Mouse (Mus musculus): ENCODE data around the gene Otub1. TPM values are rescaled to one million over a fixed set of nuclear protein-coding genes. Genes with fewer than 3 reads are reported as not detected.

Otub1 gene
- polyA plus RNA-seq, 1 experiment from 2014 or later, result 248 TPM

- H3K36me3 ChIP-seq, result peaks cover 68% of the 10 kb centered on the region
- H3K4me2 ChIP-seq (replicated peaks), result no peak overlapping the region
- ATAC-seq (ENCODE audit: low FRiP score, low read depth), result no peak
- peaks cover 16% of the 10 kb centered on the region; the same call in 1 of the 2 replicates for H3K27me3 ChIP-seq
- 73% methylated on average over 1 of the region's 1 CpGs for WGBS
- H3K9me3 ChIP-seq, result no peaks in the 10 kb centered on the region
- H3K4me3 ChIP-seq, result no peak overlapping the region
- no peak overlapping the region for H3K9ac ChIP-seq (replicated peaks)
- no peak overlapping the region for H3K27ac ChIP-seq (replicated peaks)
- H3K4me1 ChIP-seq, result peaks cover 46% of the 10 kb centered on the region
Measured at GRCm38 (mm10) chr19:7200427-7200826, 5.7 kb downstream of the Otub1 start.

GRCm38 (mm10) chr19:7199089-7199488 is 7.0 kb downstream of the Otub1 start:
- Histone ChIP-seq H3K4me1 (peaks cover 34% of the 10 kb centered on the region), H3K27me3 (peaks cover 23% of the 10 kb centered on the region), H3K9ac (replicated peaks) (no peak overlapping the region), H3K9me3 (no peaks in the 10 kb centered on the region), H3K27ac (replicated peaks) (no peak overlapping the region), H3K4me2 (replicated peaks) (no peak overlapping the region), H3K36me3 (peaks cover 65% of the 10 kb centered on the region), H3K4me3 (no peak overlapping the region)
- WGBS, result 95% methylated on average over 13 of the region's 13 CpGs
- ATAC-seq (ENCODE audit: low FRiP score, low read depth), result no peak

- H3K36me3 ChIP-seq, result peaks cover 48% of the 10 kb centered on the region
- no peak overlapping the region for H3K4me2 ChIP-seq (replicated peaks)
- peaks cover 39% of the 10 kb centered on the region for H3K27me3 ChIP-seq
- ATAC-seq (ENCODE audit: low FRiP score, low read depth), result peak; percentile 36
- H3K9me3 ChIP-seq, result no peaks in the 10 kb centered on the region
- no peak overlapping the region for H3K4me3 ChIP-seq
- H3K9ac ChIP-seq (replicated peaks), result no peak overlapping the region
- H3K4me1 ChIP-seq, result peaks cover 32% of the 10 kb centered on the region
- WGBS, result 89% methylated on average over 9 of the region's 9 CpGs
- no peak overlapping the region for H3K27ac ChIP-seq (replicated peaks)
Measured at GRCm38 (mm10) chr19:7197445-7197844, 8.7 kb downstream of the Otub1 start.

GRCm38 (mm10) chr19:7196741-7197270 is 9.3 kb downstream of the Otub1 start:
- H3K36me3 ChIP-seq, result peaks cover 45% of the 10 kb centered on the region
- H3K27ac ChIP-seq (replicated peaks), result no peak overlapping the region
- peaks cover 43% of the 10 kb centered on the region for H3K27me3 ChIP-seq
- no peak overlapping the region for H3K4me3 ChIP-seq
- 10% methylated on average over 17 of the region's 17 CpGs for whole genome bisulfite sequencing
- H3K9me3 ChIP-seq, result no peaks in the 10 kb centered on the region
- peaks cover 38% of the 10 kb centered on the region for H3K4me1 ChIP-seq
- no peak overlapping the region for H3K4me2 ChIP-seq (replicated peaks)
- peak; percentile 57 for ATAC-seq (ENCODE audit: low FRiP score, low read depth)
- H3K9ac ChIP-seq (replicated peaks), result no peak overlapping the region

- peaks cover 38% of the 10 kb centered on the region for H3K36me3 ChIP-seq
- H3K4me1 ChIP-seq, result peaks cover 45% of the 10 kb centered on the region
- no peak overlapping the region for H3K9ac ChIP-seq (replicated peaks)
- peaks cover 50% of the 10 kb centered on the region for H3K27me3 ChIP-seq
- 15% methylated on average over 33 of the region's 33 CpGs for WGBS
- no peaks in the 10 kb centered on the region for H3K9me3 ChIP-seq
- peak; percentile 47; the same call in 1 of the 2 replicates for ATAC-seq (ENCODE audit: low FRiP score, low read depth)
- no peak overlapping the region for H3K4me2 ChIP-seq (replicated peaks)
- H3K27ac ChIP-seq (replicated peaks), result no peak overlapping the region
- no peak overlapping the region for H3K4me3 ChIP-seq
Measured at GRCm38 (mm10) chr19:7195900-7196728, 10.0 kb downstream of the Otub1 start.

- Histone ChIP-seq H3K36me3 (peaks cover 3% of the 10 kb centered on the region), H3K9me3 (no peaks in the 10 kb centered on the region), H3K4me2 (replicated peaks) (no peak overlapping the region), H3K4me3 (no peak overlapping the region), H3K4me1 (peaks cover 53% of the 10 kb centered on the region), H3K27me3 (peaks cover 67% of the 10 kb centered on the region), H3K27ac (replicated peaks) (no peak overlapping the region), H3K9ac (replicated peaks) (no peak overlapping the region)
- ATAC-seq (ENCODE audit: low FRiP score, low read depth), result no peak
- 54% methylated on average over 2 of the region's 2 CpGs for WGBS
Measured at GRCm38 (mm10) chr19:7192561-7192967, 13.6 kb downstream of the Otub1 start.

- peaks cover 73% of the 10 kb centered on the region for H3K27me3 ChIP-seq
- no peak overlapping the region for H3K4me3 ChIP-seq
- 44% methylated on average over 6 of the region's 6 CpGs for WGBS
- H3K4me1 ChIP-seq, result peaks cover 45% of the 10 kb centered on the region
- ATAC-seq (ENCODE audit: low FRiP score, low read depth), result no peak
- H3K27ac ChIP-seq (replicated peaks), result no peak overlapping the region
- no peak overlapping the region for H3K4me2 ChIP-seq (replicated peaks)
- no peaks in the 10 kb centered on the region for H3K36me3 ChIP-seq
- H3K9ac ChIP-seq (replicated peaks), result no peak overlapping the region
- no peaks in the 10 kb centered on the region for H3K9me3 ChIP-seq
Measured at GRCm38 (mm10) chr19:7191639-7192038, 14.5 kb downstream of the Otub1 start.

GRCm38 (mm10) chr19:7190986-7191385 is 15.1 kb downstream of the Otub1 start:
- 55% methylated on average over 5 of the region's 5 CpGs for WGBS
- no peak overlapping the region for H3K27ac ChIP-seq (replicated peaks)
- H3K9ac ChIP-seq (replicated peaks), result no peak overlapping the region
- no peaks in the 10 kb centered on the region for H3K36me3 ChIP-seq
- no peak overlapping the region for H3K4me3 ChIP-seq
- peaks cover 75% of the 10 kb centered on the region for H3K27me3 ChIP-seq
- ATAC-seq (ENCODE audit: low FRiP score, low read depth), result no peak
- H3K9me3 ChIP-seq, result no peaks in the 10 kb centered on the region
- peaks cover 45% of the 10 kb centered on the region for H3K4me1 ChIP-seq
- no peak overlapping the region for H3K4me2 ChIP-seq (replicated peaks)

- no peak overlapping the region for H3K4me2 ChIP-seq (replicated peaks)
- peaks cover 51% of the 10 kb centered on the region for H3K4me1 ChIP-seq
- H3K27me3 ChIP-seq, result peaks cover 85% of the 10 kb centered on the region
- WGBS, result 82% methylated on average over 4 of the region's 4 CpGs
- H3K9ac ChIP-seq (replicated peaks), result no peak overlapping the region; the same call in 1 of the 2 replicates
- H3K27ac ChIP-seq (replicated peaks), result 0 out of 2 replicates have a peak overlapping the region, but pooled peaks have one; percentile 11
- H3K9me3 ChIP-seq, result no peaks in the 10 kb centered on the region
- ATAC-seq (ENCODE audit: low FRiP score, low read depth), result no peak
- H3K36me3 ChIP-seq, result no peaks in the 10 kb centered on the region
- H3K4me3 ChIP-seq, result no peak overlapping the region
Measured at GRCm38 (mm10) chr19:7189026-7189425, 17.1 kb downstream of the Otub1 start.

- H3K4me2 ChIP-seq (replicated peaks), result no peak overlapping the region
- H3K9me3 ChIP-seq, result no peaks in the 10 kb centered on the region
- 60% methylated on average over 5 of the region's 5 CpGs for WGBS
- H3K9ac ChIP-seq (replicated peaks), result no peak overlapping the region
- H3K36me3 ChIP-seq, result no peaks in the 10 kb centered on the region
- no peak overlapping the region; the same call in 1 of the 2 replicates for H3K27ac ChIP-seq (replicated peaks)
- no peak overlapping the region for H3K4me3 ChIP-seq
- no peak for ATAC-seq (ENCODE audit: low FRiP score, low read depth)
- peaks cover 87% of the 10 kb centered on the region for H3K27me3 ChIP-seq
- peaks cover 60% of the 10 kb centered on the region for H3K4me1 ChIP-seq
Measured at GRCm38 (mm10) chr19:7187157-7187556, 19.0 kb downstream of the Otub1 start.

GRCm38 (mm10) chr19:7185715-7186291 is 20.3 kb downstream of the Otub1 start:
- no peak overlapping the region for H3K27ac ChIP-seq (replicated peaks)
- 0 out of 2 replicates have a peak overlapping the region, but pooled peaks have one; percentile 39 for H3K9ac ChIP-seq (replicated peaks)
- no peaks in the 10 kb centered on the region for H3K36me3 ChIP-seq
- peak overlapping the region; percentile 31 for H3K4me2 ChIP-seq (replicated peaks)
- no peaks in the 10 kb centered on the region for H3K9me3 ChIP-seq
- H3K4me3 ChIP-seq, result no peak overlapping the region
- peaks cover 86% of the 10 kb centered on the region for H3K27me3 ChIP-seq
- 3% methylated on average over 18 of the region's 18 CpGs for WGBS
- no peak for ATAC-seq (ENCODE audit: low FRiP score, low read depth)
- peaks cover 58% of the 10 kb centered on the region for H3K4me1 ChIP-seq

GRCm38 (mm10) chr19:7185059-7185458 is 21.1 kb downstream of the Otub1 start:
- H3K9ac ChIP-seq (replicated peaks), result no peak overlapping the region
- WGBS, result 30% methylated on average over 4 of the region's 4 CpGs
- ATAC-seq (ENCODE audit: low FRiP score, low read depth), result no peak
- H3K4me3 ChIP-seq, result no peak overlapping the region
- H3K4me1 ChIP-seq, result peaks cover 63% of the 10 kb centered on the region
- H3K4me2 ChIP-seq (replicated peaks), result no peak overlapping the region
- H3K36me3 ChIP-seq, result no peaks in the 10 kb centered on the region
- no peak overlapping the region for H3K27ac ChIP-seq (replicated peaks)
- no peaks in the 10 kb centered on the region for H3K9me3 ChIP-seq
- H3K27me3 ChIP-seq, result peaks cover 90% of the 10 kb centered on the region

Data from midbrain, embryonic 12.5 days (tissue).